Mouse (Mus musculus): ENCODE measurements at regions not wholly inside any gene's neighbourhood (a gene's known extent, or its start where the extent isn't known, plus 50 kb on each side); places are given as distances from the start of the nearest gene placed in this dataset.
"Not testable (repeated sequence)": the region's sequence is repeated elsewhere in the genome, so short reads cannot be mapped to it uniquely, and the experiment has no call there.

- TF ChIP-seq ZKSCAN1 (IDR thresholded peaks at IDR 0.05; ENCODE audit: borderline replicate concordance, low read depth, low read length); EP300 (IDR thresholded peaks at IDR 0.05; ENCODE audit: low read length); POLR2A (IDR thresholded peaks at IDR 0.05; ENCODE audit: low read depth, low read length): not testable (repeated sequence)
Measured at GRCm38 (mm10) chr7:118314886-118315285, 71.4 kb upstream of the Smg1 start.

Data from CH12.LX (cell line).